Mouse (Mus musculus): ENCODE data around the gene Zfp617.
"Not testable (repeated sequence)": the region's sequence is repeated elsewhere in the genome, so short reads cannot be mapped to it uniquely, and the experiment has no call there.

Zfp617 gene

DNA sequence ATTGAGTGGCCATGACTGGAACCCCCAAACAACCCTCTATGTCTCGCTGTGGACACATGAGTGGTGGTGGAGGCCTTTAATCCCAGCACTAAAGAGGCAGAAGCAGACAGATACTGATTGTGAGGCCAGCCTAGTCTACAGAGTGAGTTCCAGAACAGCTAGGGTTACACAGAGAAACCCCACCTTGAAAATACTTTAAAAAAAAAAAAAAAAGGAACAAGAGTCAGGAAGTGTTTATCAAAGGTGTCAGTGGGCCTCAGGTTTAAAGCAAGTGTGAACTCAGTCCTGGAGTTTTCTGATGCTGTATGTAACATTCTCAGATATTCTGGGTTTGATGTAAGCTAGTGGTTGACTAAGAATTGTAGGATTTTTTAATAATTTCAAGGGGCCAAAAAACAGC is 44.1 kb downstream of the Zfp617 start:
- DNase-seq (ENCODE audit: low spot score in 2 of 2): no peak

DNA sequence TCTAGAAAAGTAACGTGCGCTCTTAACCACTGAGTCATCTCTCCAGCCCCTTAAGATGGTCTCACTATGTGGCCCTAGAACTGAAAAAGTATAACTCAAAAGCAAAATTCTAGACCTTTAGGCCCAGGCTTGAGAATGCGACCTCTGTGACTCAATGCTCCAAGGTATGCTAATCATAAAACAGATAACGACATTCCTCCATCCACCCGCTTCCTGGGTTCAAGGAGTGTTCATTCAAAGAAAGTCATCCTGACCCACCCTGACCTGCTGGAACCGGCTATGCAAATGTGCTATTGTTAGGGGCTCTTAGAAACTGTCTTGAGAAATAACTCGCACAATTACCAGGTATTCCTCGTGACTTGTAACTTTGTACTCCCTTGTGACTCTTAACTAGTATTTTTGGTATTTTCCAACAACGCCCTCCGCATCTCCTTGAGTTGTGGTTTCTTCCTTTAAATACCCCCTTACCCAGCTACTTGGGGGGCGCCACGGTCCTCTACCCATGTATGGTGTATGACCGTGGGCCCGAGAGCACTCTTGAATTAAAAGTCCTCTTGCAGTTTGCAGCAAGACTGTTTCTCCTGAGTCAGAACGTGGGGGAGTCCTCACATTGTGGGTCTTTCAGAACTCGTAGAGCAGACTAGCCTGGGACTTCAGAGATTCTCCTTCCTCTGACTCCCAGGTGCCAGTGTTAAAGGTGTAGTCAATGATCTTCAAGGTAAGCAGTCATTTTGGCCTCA is 44.7 kb downstream of the Zfp617 start:
- DNase-seq (ENCODE audit: low spot score in 2 of 2): not testable (repeated sequence)

- no peak for DNase-seq (ENCODE audit: low spot score in 2 of 2)
Observed at GRCm38 (mm10) chr8:71954666-71955065, 46.2 kb downstream of the Zfp617 start.

DNA sequence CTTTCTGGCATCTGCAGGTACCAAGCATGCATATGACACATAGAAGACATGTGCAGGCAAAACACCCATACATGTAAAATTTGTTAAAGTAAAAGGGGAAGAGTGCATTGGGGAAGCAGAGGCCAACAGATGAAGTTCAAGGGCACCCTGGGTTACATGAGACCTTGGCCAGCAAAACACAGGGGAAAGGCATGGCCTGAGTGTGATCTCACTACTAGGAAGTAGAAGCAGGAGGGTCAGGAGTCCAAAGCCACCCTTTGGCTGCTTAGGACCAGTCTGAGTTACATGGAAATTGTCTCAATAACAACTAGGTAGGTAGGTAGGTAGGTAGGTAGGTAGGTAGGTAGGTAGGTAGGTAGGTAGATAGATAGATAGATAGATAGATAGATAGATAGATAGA is 52.0 kb downstream of the Zfp617 start:
- DNase-seq (ENCODE audit: low spot score in 2 of 2): no peak

DNA sequence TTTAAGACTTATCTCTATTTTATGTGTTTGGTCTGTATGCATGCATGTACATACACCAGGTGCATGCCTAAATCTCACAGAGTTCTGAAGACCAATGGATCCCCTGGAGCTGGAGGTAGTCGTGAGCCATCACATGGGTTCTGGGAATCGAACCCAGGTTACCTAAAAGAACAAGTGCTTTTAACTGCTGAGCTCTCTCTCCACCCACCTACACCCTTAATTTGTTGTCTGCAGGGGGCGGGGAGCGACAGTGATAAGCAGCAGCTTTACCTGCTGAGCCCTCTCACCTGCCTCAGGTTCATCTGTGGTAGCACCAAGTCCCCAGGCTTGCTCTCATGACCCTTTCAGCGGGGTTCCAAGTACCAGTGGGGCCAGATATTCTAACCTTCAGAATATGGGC is 53.4 kb downstream of the Zfp617 start:
- DNase-seq (ENCODE audit: low spot score in 2 of 2): no peak

- DNase-seq (ENCODE audit: low spot score in 2 of 2): no peak
Observed at GRCm38 (mm10) chr8:71964051-71964450, 55.6 kb downstream of the Zfp617 start.

GRCm38 (mm10) chr8:71965166-71965565 is 56.7 kb downstream of the Zfp617 start:
- no peak for DNase-seq (ENCODE audit: low spot score in 2 of 2)

DNA sequence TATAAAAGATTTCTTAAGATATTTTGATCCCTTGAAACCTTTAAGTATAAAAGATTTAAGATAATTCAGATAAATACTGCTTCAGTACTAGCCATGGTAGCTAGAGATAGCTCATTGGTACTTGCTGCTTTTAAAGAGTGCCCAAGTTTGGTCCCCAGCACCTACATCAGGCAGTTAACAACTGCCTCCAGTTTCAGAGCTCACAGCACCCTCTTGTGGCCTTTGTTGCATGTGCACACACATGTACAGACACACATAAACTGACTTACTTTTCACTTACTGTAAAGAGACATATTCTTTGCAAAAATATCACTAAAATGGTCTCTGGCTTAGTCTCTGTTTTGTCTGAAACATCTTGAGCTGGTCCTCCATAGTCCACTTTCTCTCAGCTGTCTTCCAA is 58.0 kb downstream of the Zfp617 start:
- DNase-seq (ENCODE audit: low spot score in 2 of 2): no peak

DNA sequence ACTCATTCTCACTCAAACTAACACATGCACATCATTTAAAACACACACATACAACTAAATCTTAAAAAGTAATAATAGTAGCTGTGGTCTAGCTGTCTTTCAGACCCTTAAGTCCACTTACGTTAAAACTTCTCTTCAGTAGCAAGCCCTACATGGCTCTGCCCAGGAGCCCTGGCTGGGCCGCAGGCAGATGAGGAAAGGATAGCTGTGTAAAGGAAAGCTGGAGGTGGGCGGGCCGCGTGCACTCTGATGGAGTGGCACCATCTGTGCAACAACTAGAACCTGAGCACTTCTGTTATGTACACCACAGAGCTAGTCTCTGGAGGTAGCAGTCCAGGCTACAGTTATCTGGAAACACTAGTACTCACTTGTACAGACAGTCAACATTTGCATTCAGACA is 58.8 kb downstream of the Zfp617 start:
- no peak for DNase-seq (ENCODE audit: low spot score in 2 of 2)

DNA sequence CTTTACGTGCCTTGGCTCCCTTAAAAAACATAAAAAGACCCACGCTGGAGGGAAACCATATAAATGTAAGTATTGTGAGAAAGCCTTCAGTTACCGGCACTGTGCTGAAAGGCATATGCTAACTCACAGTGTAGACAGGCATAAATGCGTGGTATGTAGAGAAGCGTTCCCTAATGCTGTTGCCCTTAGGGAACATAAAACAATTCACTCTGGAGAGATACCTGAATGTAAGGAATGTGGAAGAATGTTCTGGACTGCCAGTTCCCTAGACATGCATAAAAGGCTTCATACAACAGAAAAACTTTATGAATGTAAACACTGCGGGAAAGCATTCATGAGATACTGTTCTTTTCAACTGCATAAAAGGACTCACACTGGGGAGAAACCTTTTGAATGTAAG is 59.7 kb downstream of the Zfp617 start:
- DNase-seq (ENCODE audit: low spot score in 2 of 2): no peak

- no peak for DNase-seq (ENCODE audit: low spot score in 2 of 2)
Observed at GRCm38 (mm10) chr8:71968636-71969035, 60.2 kb downstream of the Zfp617 start.

DNA sequence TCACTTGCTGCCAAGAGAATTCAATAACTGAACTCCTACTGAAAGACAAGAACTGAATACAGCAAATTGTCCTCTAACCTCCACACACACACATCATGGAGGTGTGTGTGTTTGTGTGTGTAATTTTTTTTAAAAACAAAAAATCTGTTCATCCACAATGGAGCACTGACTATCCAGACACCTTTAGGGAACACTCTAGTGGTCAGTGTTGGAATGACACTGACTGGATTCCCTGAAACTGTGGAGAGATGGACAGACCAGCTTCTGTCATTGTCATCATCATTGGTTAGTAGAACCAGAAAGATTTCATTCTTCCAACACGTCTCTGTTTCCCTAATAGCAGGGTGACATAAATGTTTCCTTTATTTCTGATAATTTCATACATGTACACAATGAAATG is 63.5 kb downstream of the Zfp617 start:
- DNase-seq (ENCODE audit: low spot score in 2 of 2): no peak

DNA sequence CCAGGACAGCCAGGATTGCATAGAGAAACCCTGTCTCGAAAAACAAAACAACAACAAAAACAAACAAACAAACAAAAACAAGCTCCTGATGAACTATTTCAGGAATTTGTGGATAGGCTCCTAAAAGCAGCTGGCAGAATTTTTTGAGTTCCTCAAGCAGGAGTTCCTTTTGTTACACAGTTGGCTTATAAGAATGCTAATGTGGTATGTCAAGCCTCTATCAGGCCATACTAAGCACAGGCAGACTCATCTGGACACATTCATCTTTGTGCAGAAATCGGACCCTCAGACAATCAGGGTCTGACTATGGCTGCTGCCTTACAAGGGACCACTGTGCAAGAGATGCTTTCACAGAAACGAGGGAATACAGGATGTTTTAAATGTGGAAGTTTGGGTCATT is 65.8 kb downstream of the Zfp617 start:
- DNase-seq (ENCODE audit: low spot score in 2 of 2): no peak

- no peak for DNase-seq (ENCODE audit: low spot score in 2 of 2)
Observed at GRCm38 (mm10) chr8:71981032-71981431, 72.6 kb downstream of the Zfp617 start.

DNA sequence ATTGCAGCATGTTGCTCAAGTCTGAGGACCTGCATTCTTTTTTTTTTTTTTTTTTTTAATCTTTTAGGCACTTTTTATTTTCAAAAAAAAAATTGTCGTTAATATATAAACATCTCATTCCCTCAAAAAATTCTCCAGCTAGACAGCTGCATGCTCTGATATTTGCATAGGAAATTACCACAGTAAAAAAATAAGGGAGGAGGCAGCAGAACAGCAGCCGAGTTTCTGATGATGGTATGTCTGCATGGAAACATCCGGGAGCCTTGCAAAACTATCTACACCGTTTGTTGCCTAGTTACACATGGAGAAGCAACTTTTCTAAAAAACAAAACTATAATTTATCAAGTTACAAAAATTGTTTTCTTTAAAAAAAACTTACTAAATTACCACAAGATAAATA is 73.0 kb downstream of the Zfp617 start:
- DNase-seq (ENCODE audit: low spot score in 2 of 2): no peak

All from spleen, postnatal 14 days (tissue).